Mouse (Mus musculus) liver, adult 10 weeks (tissue): ENCODE data around the gene Zfp961. TPM values are rescaled to one million over a fixed set of nuclear protein-coding genes. Genes with fewer than 3 reads are reported as not detected.

Experiments
- polyA plus RNA-seq: library from polyadenylated mRNA; stranded (reverse); fragments of 350-450 nt; fragmentation: Illumina TruSeq; extraction: RNeasy Lipid Tissue Mini Kit (QIAGEN cat#74804); gene quantifications from one replicate; pipeline ENCODE4 v1.2.3, GENCODE M21; 2014; ENCODE audit warnings: low read depth, low replicate concordance

The Zfp961 gene
- polyA plus RNA-seq: 21.4 TPM

GRCm38 (mm10) chr8:71950482-71951221, at the start of gene Zfp961:
Gene Zfp961, plus strand, starts transcription at chr8:71951038.

GRCm38 (mm10) chr8:71908309-71909261, 42.3 kb upstream of the Zfp961 start, which contains the start of the genes Zfp882 and Zfp617:
Gene Zfp882, plus strand, starts transcription at chr8:71908608.
Gene Zfp617, plus strand, starts transcription at chr8:71908635.

DNA sequence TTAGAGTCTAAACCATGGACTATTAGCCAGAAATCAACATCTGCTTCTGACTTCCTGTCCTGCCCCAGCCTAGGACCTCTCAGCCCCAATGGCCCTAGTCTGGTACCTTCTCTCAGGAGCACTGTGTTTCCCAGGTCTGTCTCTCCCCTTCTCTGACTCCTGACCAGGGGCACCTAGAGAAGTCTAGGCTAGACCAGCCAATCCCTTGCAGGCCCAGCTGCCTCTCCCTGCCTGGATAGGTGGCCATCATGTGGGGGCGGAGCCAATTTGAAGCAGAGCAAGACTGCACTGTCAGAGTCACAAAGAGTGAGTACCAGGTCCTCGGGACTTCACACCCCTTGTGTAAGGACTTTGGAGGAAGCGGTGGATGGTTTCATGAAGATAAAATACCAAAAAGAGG, 58.6 kb downstream of the Zfp961 start, which contains the start of gene Cyp4f18:
Cyp4f18 (minus strand) TSS at position 154 of the 400 bp plus-strand sequence.

DNA sequence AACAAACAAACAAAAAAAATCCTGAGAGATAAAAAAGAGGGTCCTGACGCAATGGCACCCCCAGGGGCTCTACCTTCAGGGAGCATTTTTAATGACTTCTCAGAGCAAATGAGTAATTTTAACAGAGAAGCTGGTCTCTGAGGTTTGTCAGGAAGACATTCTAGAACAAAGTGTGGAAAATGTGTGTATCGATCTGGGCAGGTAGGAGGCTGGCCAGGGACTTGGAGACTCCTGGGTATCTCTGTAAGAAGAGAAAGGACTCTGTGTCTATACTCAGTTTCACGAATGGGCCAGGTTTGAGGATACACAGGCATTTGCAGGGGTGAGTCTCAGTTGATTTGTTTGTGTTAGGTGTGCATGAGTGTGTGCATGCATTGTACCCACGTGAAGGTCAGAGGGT, 90.1 kb downstream of the Zfp961 start, which contains the start of gene Olfr372:
Olfr372 (plus strand) TSS at position 301 of the 400 bp plus-strand sequence.

Other genes with a start within 250 kb of the Zfp961 start
- gene B3gnt3, start 249.2 kb upstream of the Zfp961 start, polyA plus RNA-seq: 2.3 TPM
- not detected for gene Fcho1, start 225.3 kb upstream of the Zfp961 start, polyA plus RNA-seq
- gene Zfp709, start 69.0 kb upstream of the Zfp961 start, polyA plus RNA-seq: 5.7 TPM
- 3.5 TPM for gene Zfp882, start 42.4 kb upstream of the Zfp961 start, polyA plus RNA-seq
- gene Zfp617, start 42.4 kb upstream of the Zfp961 start, polyA plus RNA-seq: 43.0 TPM
- gene Cyp4f18, start 58.6 kb downstream of the Zfp961 start, polyA plus RNA-seq: not detected
- gene Olfr372, start 90.2 kb downstream of the Zfp961 start, polyA plus RNA-seq: not detected
- not detected for gene Olfr373, start 132.1 kb downstream of the Zfp961 start, polyA plus RNA-seq
- gene Olfr374, start 156.0 kb downstream of the Zfp961 start, polyA plus RNA-seq: not detected
- gene Tpm4, start 183.9 kb downstream of the Zfp961 start, polyA plus RNA-seq: 41.8 TPM
- 48.6 TPM for gene Rab8a, start 210.2 kb downstream of the Zfp961 start, polyA plus RNA-seq
- not detected for gene Hsh2d, start 238.6 kb downstream of the Zfp961 start, polyA plus RNA-seq